Mouse (Mus musculus) embryonic facial prominence, embryonic 15.5 days (tissue): Measurements from ENCODE around the gene Naa11. TPM values are rescaled to one million over a fixed set of nuclear protein-coding genes. Genes with fewer than 3 reads are reported as not detected.

Source experiments
- ATAC-seq: fragments of 200-750 bp; cut with Nextera tagmentation; 2 replicates; pipeline ENCODE4 v1.8.0; 2017; ENCODE audit warnings: low read depth, moderate TSS enrichment; ENCODE audit not compliant: insufficient number of reproducible peaks, low FRiP score, low TSS enrichment
- H3K27ac ChIP-seq: fragments of 300-500 bp; sonication (generic); replicated peaks from 2 replicates; pipeline ENCODE4 v1.5.1; 2015; ENCODE audit warnings: mild to moderate bottlenecking, inconsistent platforms
- H3K27me3 ChIP-seq: fragments of 300-500 bp; sonication (generic); 2 replicates; pipeline ENCODE4 v1.6.1; 2015; ENCODE audit warnings: inconsistent platforms
- H3K36me3 ChIP-seq: fragments of 300-500 bp; sonication (generic); 2 replicates; pipeline ENCODE4 v1.6.1; 2015; ENCODE audit warnings: mild to moderate bottlenecking, inconsistent platforms
- H3K4me1 ChIP-seq: fragments of 300-500 bp; sonication (generic); 2 replicates; pipeline ENCODE4 v1.6.1; 2015; ENCODE audit warnings: inconsistent platforms
- H3K4me2 ChIP-seq: fragments of 300-500 bp; sonication (generic); replicated peaks from 2 replicates; pipeline ENCODE4 v1.6.1; 2015; ENCODE audit warnings: mild to moderate bottlenecking, inconsistent platforms
- H3K4me3 ChIP-seq: fragments of 300-500 bp; sonication (generic); replicated peaks from 2 replicates; pipeline ENCODE4 v1.5.1; 2015; ENCODE audit warnings: mild to moderate bottlenecking, inconsistent platforms
- H3K9ac ChIP-seq: fragments of 300-500 bp; sonication (generic); 2 replicates; pipeline ENCODE4 v1.6.1; 2015; ENCODE audit warnings: inconsistent platforms
- H3K9me3 ChIP-seq: fragments of 300-500 bp; sonication (generic); replicated peaks from 2 replicates; pipeline ENCODE4 v1.6.1; 2016; ENCODE audit warnings: inconsistent platforms
- WGBS: fragments of 180-500 bp; shearing (Covaris S2); methylation state at CpG from one replicate; pipeline ENCODE4 v1.1.7; 2015; 5-methylcytosine and 5-hydroxymethylcytosine counted together
- polyA plus RNA-seq: library from polyadenylated mRNA; unstranded; fragments of >200 nt; fragmentation: Nextera tagmentation; extraction: Ambion mirVana; gene quantifications from 2 replicates; pipeline ENCODE4 v1.2.1, GENCODE M21; 2015

The Naa11 gene
- polyA plus RNA-seq, 1 experiment from 2014 or later, result not detected

DNA sequence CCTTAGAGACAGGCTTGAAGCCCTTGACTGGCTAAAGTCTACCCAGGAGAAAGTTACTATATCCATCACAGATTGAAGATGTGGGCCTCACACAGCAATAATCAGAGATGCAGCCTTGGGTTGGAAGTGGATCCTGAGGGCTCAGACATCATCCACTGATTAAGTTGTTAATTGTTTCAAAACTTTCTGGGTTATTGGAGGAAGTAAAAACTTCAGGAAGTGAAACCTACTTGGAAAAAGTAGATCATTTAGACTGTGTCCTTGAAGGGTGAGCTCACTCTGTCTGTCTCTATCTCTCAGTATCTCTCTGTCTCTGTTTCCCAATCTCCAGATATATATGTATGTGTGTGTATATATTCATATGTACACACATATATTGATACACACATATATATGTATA is 47.0 kb downstream of the Naa11 start:
- H3K36me3 ChIP-seq, result no peaks in the 10 kb centered on the region
- no peak overlapping the region for H3K9ac ChIP-seq
- H3K4me2 ChIP-seq, result no peak overlapping the region
- H3K9me3 ChIP-seq, result no peaks in the 10 kb centered on the region
- H3K27ac ChIP-seq, result no peak overlapping the region
- no peak overlapping the region for H3K4me3 ChIP-seq
- no peaks in the 10 kb centered on the region for H3K27me3 ChIP-seq
- no peak for ATAC-seq
- H3K4me1 ChIP-seq, result no peaks in the 10 kb centered on the region

DNA sequence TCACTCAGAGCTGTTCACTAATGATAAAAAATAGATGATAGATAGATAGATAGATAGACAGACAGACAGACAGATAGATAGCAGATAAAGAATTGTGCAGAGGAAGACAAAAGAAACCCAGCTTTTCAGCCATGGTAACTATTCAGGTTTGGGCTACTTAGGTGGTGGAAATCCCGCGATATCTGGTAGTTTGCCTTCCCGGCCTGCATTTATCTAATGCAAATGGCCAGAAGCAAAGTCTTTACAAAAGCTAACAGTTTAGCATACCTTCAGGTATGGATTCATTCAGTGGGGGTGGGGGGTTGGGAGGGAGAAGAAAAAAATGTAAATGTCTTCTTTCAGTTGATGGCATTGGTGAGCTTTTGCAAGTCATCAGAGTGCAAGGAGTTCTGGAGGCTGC is 48.0 kb downstream of the Naa11 start:
- Histone ChIP-seq H3K9me3 (no peaks in the 10 kb centered on the region), H3K27me3 (no peaks in the 10 kb centered on the region), H3K9ac (no peak overlapping the region), H3K4me1 (no peaks in the 10 kb centered on the region), H3K36me3 (no peaks in the 10 kb centered on the region), H3K4me3 (no peak overlapping the region), H3K4me2 (no peak overlapping the region), H3K27ac (no peak overlapping the region)
- WGBS, result 77% methylated on average over 3 of the region's 3 CpGs
- no peak for ATAC-seq

DNA sequence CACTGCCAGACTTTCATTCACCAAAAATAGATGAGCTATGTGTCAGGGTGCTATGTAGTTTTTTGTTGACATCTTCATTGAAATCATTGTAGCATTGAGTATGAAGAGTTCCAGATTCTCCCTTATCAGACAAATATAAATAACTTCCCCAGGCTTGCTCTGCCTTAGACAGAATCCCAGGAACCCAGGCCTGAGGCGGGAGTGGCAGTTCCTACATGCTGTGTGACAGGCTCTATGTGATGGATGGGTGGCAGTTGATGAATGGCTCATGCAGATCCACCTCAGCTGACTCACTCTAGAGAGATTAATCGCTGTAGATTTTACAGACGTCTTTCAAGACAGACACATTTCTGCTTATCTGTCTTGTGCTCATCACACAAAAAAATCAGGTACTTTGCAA is 57.4 kb downstream of the Naa11 start:
- Histone ChIP-seq H3K4me2 (no peak overlapping the region), H3K4me1 (no peaks in the 10 kb centered on the region), H3K27ac (no peak overlapping the region), H3K4me3 (no peak overlapping the region), H3K27me3 (no peaks in the 10 kb centered on the region), H3K9me3 (no peaks in the 10 kb centered on the region), H3K36me3 (no peaks in the 10 kb centered on the region), H3K9ac (no peak overlapping the region)
- ATAC-seq, result no peak
- WGBS, result 55% methylated on average over 3 of the region's 3 CpGs

Other genes starting within 250 kb of the Naa11 start
- gene Gk2, start 64.6 kb upstream of the Naa11 start, polyA plus RNA-seq, result not detected in 2 replicates